Mouse (Mus musculus): Measurements from ENCODE around the gene Prdm16. TPM values are rescaled to one million over a fixed set of nuclear protein-coding genes. Genes with fewer than 3 reads are reported as not detected.

The Prdm16 gene
- polyA plus RNA-seq, 1 experiment from 2014 or later = 19.0 TPM

DNA sequence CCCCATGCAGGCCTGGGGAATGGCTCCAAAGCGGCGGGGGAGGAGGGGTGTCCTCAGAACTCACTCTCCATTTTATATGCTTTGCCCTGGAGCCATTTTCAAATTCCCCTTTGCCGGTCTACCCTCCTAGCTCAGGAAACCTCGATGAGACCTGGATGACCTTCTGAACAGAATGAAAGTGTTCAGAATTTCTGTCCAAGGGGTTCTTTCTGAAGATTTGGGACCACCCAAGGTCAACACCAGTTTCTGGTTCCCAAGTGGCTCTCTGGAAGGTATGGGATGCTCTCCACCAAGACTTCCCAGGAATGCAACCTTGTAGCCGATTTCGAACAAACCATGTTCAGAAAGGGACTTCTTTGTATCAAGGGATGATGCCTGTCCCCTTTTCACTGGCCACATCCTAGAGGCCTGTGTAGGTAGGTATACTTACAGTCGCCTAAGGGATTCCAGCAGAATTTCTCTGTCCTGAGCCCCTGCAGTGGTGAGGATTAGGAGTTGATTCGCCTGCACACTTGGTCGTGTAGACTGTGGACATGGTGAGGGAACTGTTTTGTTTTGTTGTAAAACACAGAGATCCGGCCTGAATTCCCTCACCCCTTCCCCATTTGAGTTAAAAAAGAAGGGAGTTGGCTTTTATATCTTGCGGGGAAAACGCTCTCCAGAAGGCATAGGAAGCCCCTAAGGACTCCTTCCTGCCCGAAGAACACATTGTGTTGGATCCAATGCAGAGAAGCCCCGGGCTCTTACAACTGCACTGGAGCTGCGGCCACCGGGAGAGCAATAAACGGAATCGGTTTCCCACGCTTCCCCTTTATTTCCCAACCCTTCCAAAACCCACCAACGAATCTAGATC lies 4.0 kb upstream of the Prdm16 start:
- Histone ChIP-seq H3K4me3 (replicated peaks; ENCODE audit: low read depth, low read length) (no peak overlapping the region), H3K4me1 (replicated peaks; ENCODE audit: insufficient read depth, low read length) (peaks cover 9% of the 10 kb centered on the region; the same call in 1 of the 2 replicates), H3K27ac (peak overlapping the region; percentile 87), H3K4me2 (ENCODE audit: low read length) (peak overlapping the region; percentile 63; the same call in 1 of the 2 replicates), H3K36me3 (ENCODE audit: insufficient read depth, low read length) (no peaks in the 10 kb centered on the region), H3K9ac (ENCODE audit: low read depth, low read length) (no peak overlapping the region), H3K27me3 (ENCODE audit: insufficient read depth, low read length) (peaks cover 58% of the 10 kb centered on the region), H3K9me3 (replicated peaks; ENCODE audit: low read length) (no peaks in the 10 kb centered on the region)
- no peak for DNase-seq (ENCODE audit: low spot score)
- ATAC-seq (replicated peaks; ENCODE audit: low FRiP score, low read depth) = no peak
- no peak for TF ChIP-seq CTCF (IDR thresholded peaks at IDR 0.05; ENCODE audit: low read depth)
- 5% methylated on average over 20 of the region's 20 CpGs for WGBS

DNA sequence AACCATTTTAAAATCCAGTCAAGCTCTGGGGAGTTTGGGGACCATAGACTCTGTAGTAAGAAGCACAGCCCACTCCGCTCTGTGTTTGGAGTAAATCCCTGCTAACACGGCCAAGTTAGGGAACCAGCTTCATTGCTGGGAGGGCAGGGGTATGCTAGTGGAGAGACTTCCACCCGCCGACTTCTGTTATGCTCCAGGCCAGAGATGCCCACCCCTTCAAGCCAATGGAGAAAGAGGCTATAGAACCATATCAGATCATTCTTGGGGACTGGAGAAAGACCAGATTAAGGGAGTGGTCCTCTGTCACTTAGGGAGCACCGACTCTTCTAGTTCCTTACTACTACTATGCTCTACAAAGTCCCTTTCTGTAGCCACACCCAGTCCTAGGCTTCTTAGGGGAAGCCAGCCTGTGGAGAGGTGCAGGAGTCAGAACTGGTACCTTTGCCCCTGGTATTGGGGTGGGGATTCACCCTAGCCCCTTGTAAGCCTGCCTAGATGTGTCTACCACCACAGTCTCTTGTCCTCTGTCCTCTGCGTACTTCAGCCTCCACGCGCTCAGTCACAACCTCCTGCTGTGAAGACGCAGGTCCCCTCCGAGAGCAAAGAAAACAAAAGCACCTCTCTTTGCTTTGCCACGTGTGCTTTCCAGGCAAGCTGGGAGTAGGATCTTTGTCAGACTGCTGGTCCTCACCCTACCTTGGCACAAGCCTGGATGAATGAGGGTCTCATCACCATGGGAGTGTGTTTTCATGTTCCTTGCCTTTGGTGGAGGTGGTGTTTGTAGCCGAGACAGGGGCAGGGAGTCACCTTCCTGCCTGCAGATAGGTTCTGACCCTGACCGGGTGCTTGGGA lies 3.1 kb upstream of the Prdm16 start:
- 8% methylated on average over 13 of the region's 13 CpGs for WGBS
- Histone ChIP-seq H3K36me3 (ENCODE audit: insufficient read depth, low read length) (no peaks in the 10 kb centered on the region), H3K9ac (ENCODE audit: low read depth, low read length) (0 out of 2 replicates have a peak overlapping the region, but pooled peaks have one; percentile 81), H3K27ac (peak overlapping the region; percentile 87; the same call in 1 of the 2 replicates), H3K4me2 (ENCODE audit: low read length) (peak overlapping the region; percentile 63), H3K27me3 (ENCODE audit: insufficient read depth, low read length) (peaks cover 65% of the 10 kb centered on the region), H3K9me3 (replicated peaks; ENCODE audit: low read length) (no peaks in the 10 kb centered on the region), H3K4me3 (replicated peaks; ENCODE audit: low read depth, low read length) (peak overlapping the region; percentile 74; the same call in 1 of the 2 replicates), H3K4me1 (replicated peaks; ENCODE audit: insufficient read depth, low read length) (peaks cover 12% of the 10 kb centered on the region; the same call in 1 of the 2 replicates)
- no peak for TF ChIP-seq CTCF (IDR thresholded peaks at IDR 0.05; ENCODE audit: low read depth)
- ATAC-seq (replicated peaks; ENCODE audit: low FRiP score, low read depth) (no peak), DNase-seq (ENCODE audit: low spot score) (no peak)

DNA sequence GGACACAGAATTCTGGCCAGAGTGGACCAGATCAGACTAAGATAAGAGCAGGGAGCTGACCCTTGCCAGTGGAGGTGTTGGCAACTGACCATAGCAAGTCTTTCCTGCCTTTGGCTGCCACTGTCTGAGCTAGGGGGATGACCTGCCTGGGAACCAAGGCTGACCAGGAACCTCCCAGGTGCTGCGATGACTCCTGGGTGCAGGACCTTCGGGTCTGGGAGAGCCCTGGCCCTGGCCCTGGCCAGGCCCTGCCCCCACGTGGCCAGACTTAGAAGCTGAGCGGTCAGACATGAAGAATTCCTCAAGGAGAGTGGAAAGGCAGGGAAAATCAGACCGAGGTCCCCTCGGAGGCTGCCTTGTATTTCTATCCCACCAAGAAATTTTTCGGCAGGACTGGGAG lies 2.5 kb upstream of the Prdm16 start:
- 4% methylated on average over 7 of the region's 7 CpGs for WGBS
- peak overlapping the region; percentile 63 for H3K4me2 ChIP-seq (ENCODE audit: low read length)
- 0 out of 2 replicates have a peak overlapping the region, but pooled peaks have one; percentile 81 for H3K9ac ChIP-seq (ENCODE audit: low read depth, low read length)
- peak overlapping the region; percentile 87 for H3K27ac ChIP-seq
- peaks cover 72% of the 10 kb centered on the region for H3K27me3 ChIP-seq (ENCODE audit: insufficient read depth, low read length)
- peak; percentile 69 for TF ChIP-seq CTCF (IDR thresholded peaks at IDR 0.05; ENCODE audit: low read depth)
- no peaks in the 10 kb centered on the region for H3K9me3 ChIP-seq (replicated peaks; ENCODE audit: low read length)
- no peaks in the 10 kb centered on the region for H3K36me3 ChIP-seq (ENCODE audit: insufficient read depth, low read length)
- peaks cover 12% of the 10 kb centered on the region; the same call in 1 of the 2 replicates for H3K4me1 ChIP-seq (replicated peaks; ENCODE audit: insufficient read depth, low read length)
- DNase-seq (ENCODE audit: low spot score) = peak; percentile 63
- peak overlapping the region; percentile 74; the same call in 1 of the 2 replicates for H3K4me3 ChIP-seq (replicated peaks; ENCODE audit: low read depth, low read length)
- ATAC-seq (replicated peaks; ENCODE audit: low FRiP score, low read depth) = no peak

DNA sequence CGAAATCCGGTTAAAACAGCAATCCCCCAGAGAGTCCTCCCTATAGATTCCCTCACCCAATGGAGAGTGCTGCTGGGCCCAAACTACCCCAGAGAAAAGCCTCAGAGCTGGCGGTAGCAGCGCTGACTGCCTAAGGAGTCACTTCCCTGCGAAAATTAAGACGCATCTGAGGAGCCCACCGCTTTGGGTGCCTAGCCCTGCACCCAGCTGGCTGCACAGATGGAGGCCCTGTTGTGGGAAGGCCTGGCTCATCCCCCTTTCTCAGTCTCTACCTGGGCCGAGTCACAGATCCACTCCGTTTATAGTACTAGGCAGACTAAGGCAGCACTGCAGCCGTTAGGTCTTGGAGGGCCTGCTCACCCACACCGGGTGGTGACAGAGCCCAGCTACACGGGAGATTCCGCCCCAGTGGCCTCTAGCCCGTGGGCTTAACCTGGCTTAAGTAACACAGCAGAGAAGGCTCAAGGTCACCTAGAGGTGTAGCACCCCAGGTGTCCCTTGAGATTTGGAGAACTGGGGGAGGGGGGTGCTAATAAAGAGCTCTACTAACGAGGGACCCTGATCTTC lies 1.7 kb upstream of the Prdm16 start:
- Histone ChIP-seq H3K27ac (peak overlapping the region; percentile 87), H3K27me3 (ENCODE audit: insufficient read depth, low read length) (peaks cover 74% of the 10 kb centered on the region), H3K4me3 (replicated peaks; ENCODE audit: low read depth, low read length) (peak overlapping the region; percentile 74), H3K4me2 (ENCODE audit: low read length) (peak overlapping the region; percentile 63), H3K9me3 (replicated peaks; ENCODE audit: low read length) (no peaks in the 10 kb centered on the region), H3K36me3 (ENCODE audit: insufficient read depth, low read length) (no peaks in the 10 kb centered on the region), H3K4me1 (replicated peaks; ENCODE audit: insufficient read depth, low read length) (peaks cover 12% of the 10 kb centered on the region; the same call in 1 of the 2 replicates), H3K9ac (ENCODE audit: low read depth, low read length) (peak overlapping the region; percentile 81)
- no peak for ATAC-seq (replicated peaks; ENCODE audit: low FRiP score, low read depth)
- no peak for DNase-seq (ENCODE audit: low spot score)
- 5% methylated on average over 15 of the region's 15 CpGs for WGBS
- TF ChIP-seq CTCF (IDR thresholded peaks at IDR 0.05; ENCODE audit: low read depth) = no peak

DNA sequence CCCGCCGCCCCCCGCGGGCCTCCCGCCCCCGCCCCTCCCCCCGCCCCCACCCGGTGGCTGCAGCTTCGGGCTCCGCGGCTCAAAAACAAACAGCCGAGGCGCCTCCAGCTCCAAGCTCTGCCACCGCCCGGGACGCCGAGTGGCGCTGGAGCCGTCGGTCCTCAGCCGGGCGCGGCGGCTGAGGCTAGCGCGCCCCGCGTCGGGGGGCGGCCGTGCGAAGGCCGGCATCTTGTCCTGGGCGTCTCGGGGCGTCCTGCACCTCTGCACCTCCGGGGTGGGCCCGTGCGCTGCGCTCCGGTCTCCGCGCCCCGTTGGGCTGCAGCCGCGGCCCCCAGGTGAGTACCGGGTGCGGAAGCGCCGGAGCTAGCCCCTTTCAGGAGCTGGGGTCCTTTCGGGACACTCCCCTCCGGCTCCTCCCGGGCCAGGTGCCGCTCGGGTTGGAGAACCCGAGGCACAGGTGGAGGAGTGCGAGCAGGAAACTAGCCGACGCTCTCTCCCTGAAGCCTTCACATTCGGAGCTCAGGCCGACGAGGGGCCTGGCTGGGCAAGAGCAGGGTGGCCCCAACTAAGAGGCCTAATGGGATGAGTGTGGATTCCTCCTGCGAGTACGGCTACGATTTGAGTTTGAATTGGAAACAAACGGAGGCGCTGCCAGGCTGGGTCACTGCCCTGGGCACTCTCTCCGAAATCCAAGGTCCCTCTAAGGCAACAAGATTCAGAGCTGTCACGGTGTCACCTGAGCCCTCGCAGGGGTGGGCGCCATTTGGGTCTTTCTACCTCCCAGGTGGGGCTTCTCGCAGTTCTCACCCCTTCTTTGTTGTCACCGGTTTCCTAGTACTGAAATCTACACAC lies 1.0 kb upstream of the Prdm16 start:
- H3K4me1 ChIP-seq (replicated peaks; ENCODE audit: insufficient read depth, low read length) = peaks cover 12% of the 10 kb centered on the region; the same call in 1 of the 2 replicates
- peak overlapping the region; percentile 87 for H3K27ac ChIP-seq
- H3K4me2 ChIP-seq (ENCODE audit: low read length) = peak overlapping the region; percentile 63
- H3K9me3 ChIP-seq (replicated peaks; ENCODE audit: low read length) = no peaks in the 10 kb centered on the region
- ATAC-seq (replicated peaks; ENCODE audit: low FRiP score, low read depth) (no peak), DNase-seq (ENCODE audit: low spot score) (no peak)
- whole genome bisulfite sequencing = 1% methylated on average over 67 of the region's 73 CpGs
- H3K36me3 ChIP-seq (ENCODE audit: insufficient read depth, low read length) = no peaks in the 10 kb centered on the region
- H3K9ac ChIP-seq (ENCODE audit: low read depth, low read length) = peak overlapping the region; percentile 81
- H3K27me3 ChIP-seq (ENCODE audit: insufficient read depth, low read length) = peaks cover 78% of the 10 kb centered on the region
- H3K4me3 ChIP-seq (replicated peaks; ENCODE audit: low read depth, low read length) = peak overlapping the region; percentile 74
- no peak for TF ChIP-seq CTCF (IDR thresholded peaks at IDR 0.05; ENCODE audit: low read depth)

Data from kidney, postnatal 0 days (tissue).